Mouse (Mus musculus) kidney, embryonic 16.5 days (tissue): ENCODE measurements around the gene Arnt2. TPM values are rescaled to one million over a fixed set of nuclear protein-coding genes. Genes with fewer than 3 reads are reported as not detected.

Experiments
- ATAC-seq: fragments of 200-750 bp; cut with Nextera tagmentation; 2 replicates; pipeline ENCODE4 v1.8.0; 2017; ENCODE audit warnings: moderate TSS enrichment; ENCODE audit not compliant: low FRiP score, low TSS enrichment
- H3K27ac ChIP-seq: fragments of 300-500 bp; sonication (generic); 2 replicates; pipeline ENCODE4 v1.5.1; 2014; ENCODE audit warnings: low read length
- H3K27me3 ChIP-seq: fragments of 300-500 bp; sonication (generic); 2 replicates; pipeline ENCODE4 v1.6.1; 2014; ENCODE audit warnings: low read length, control low read depth, mixed read lengths; ENCODE audit not compliant: insufficient read depth
- H3K36me3 ChIP-seq: fragments of 300-500 bp; sonication (generic); 2 replicates; pipeline ENCODE4 v1.6.1; 2014; ENCODE audit warnings: low read length, control low read depth, mixed read lengths; ENCODE audit not compliant: insufficient read depth
- H3K4me1 ChIP-seq: fragments of 300-500 bp; sonication (generic); 2 replicates; pipeline ENCODE4 v1.6.1; 2014; ENCODE audit warnings: low read length, control low read depth, mixed read lengths; ENCODE audit not compliant: insufficient read depth
- H3K4me2 ChIP-seq: fragments of 300-500 bp; sonication (generic); replicated peaks from 2 replicates; pipeline ENCODE4 v1.6.1; 2014; ENCODE audit warnings: low read depth, low read length
- H3K4me3 ChIP-seq: fragments of 300-500 bp; sonication (generic); 2 replicates; pipeline ENCODE4 v1.5.1; 2014; ENCODE audit warnings: mild to moderate bottlenecking, low read length
- H3K9ac ChIP-seq: fragments of 300-500 bp; sonication (generic); replicated peaks from 2 replicates; pipeline ENCODE4 v1.6.1; 2014; ENCODE audit warnings: low read length
- H3K9me3 ChIP-seq: fragments of 300-500 bp; sonication (generic); 2 replicates; pipeline ENCODE4 v1.6.1; 2016; ENCODE audit warnings: low read length, control low read depth
- WGBS: fragments of 180-500 bp; shearing (Covaris S2); extraction: QIAGEN DNeasy Blood & Tissue Kit; methylation state at CpG from one replicate; pipeline ENCODE4 v1.1.7; 2014; 5-methylcytosine and 5-hydroxymethylcytosine counted together
- polyA plus RNA-seq: library from polyadenylated mRNA; unstranded; fragments of >200 nt; fragmentation: Nextera tagmentation; extraction: Ambion mirVana; gene quantifications from 2 replicates; pipeline ENCODE4 v1.2.1, GENCODE M21; 2015

Gene Arnt2
- polyA plus RNA-seq, 1 experiment from 2014 or later = 10.8 TPM

DNA sequence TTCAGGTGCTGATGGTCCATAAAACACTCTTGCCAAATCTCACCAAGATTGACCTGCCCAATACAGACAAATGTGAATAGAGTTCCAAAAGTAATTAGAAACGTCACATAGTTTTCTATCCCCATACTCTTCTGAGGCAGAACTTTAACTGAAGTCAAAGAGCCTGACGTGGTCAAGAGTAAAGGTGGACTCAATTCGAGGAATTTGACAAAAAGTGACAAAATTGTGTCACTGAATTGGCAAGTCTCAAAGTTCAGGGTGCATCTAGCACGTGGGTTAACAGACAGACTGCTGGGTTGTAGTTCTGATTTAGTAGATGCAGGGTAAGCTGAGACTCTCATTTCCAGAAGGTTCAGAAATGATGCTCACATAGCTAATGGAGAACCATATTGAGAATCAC, 73.1 kb downstream of the Arnt2 start:
- H3K4me2 ChIP-seq = no peak overlapping the region
- no peaks in the 10 kb centered on the region for H3K9me3 ChIP-seq
- WGBS = 76% methylated on average over 4 of the region's 4 CpGs
- H3K4me3 ChIP-seq = no peak overlapping the region
- no peak overlapping the region for H3K27ac ChIP-seq
- no peaks in the 10 kb centered on the region for H3K36me3 ChIP-seq
- peaks cover 20% of the 10 kb centered on the region for H3K4me1 ChIP-seq
- no peak for ATAC-seq
- H3K27me3 ChIP-seq = no peaks in the 10 kb centered on the region
- H3K9ac ChIP-seq = no peak overlapping the region

DNA sequence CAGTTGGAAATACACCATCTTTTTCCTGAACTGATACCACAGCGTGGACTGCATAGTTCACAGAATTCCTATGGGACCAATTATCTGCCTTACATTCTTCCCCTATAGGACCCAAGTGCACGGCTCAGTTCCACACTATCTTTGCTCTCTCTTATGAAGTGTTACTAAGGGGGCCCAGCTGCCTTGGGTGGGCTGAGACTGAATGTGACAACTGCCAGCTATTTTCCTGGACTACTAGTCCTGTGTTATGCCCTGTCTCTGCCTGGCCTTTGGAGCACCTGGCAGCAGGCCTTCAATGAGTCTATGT, 73.4 kb downstream of the Arnt2 start:
- no peak for ATAC-seq
- Histone ChIP-seq H3K36me3 (no peaks in the 10 kb centered on the region), H3K27ac (no peak overlapping the region), H3K4me1 (peaks cover 20% of the 10 kb centered on the region), H3K4me2 (no peak overlapping the region), H3K9me3 (no peaks in the 10 kb centered on the region), H3K9ac (no peak overlapping the region), H3K4me3 (no peak overlapping the region), H3K27me3 (no peaks in the 10 kb centered on the region)
- WGBS = 52% methylated on average over 2 of the region's 2 CpGs

DNA sequence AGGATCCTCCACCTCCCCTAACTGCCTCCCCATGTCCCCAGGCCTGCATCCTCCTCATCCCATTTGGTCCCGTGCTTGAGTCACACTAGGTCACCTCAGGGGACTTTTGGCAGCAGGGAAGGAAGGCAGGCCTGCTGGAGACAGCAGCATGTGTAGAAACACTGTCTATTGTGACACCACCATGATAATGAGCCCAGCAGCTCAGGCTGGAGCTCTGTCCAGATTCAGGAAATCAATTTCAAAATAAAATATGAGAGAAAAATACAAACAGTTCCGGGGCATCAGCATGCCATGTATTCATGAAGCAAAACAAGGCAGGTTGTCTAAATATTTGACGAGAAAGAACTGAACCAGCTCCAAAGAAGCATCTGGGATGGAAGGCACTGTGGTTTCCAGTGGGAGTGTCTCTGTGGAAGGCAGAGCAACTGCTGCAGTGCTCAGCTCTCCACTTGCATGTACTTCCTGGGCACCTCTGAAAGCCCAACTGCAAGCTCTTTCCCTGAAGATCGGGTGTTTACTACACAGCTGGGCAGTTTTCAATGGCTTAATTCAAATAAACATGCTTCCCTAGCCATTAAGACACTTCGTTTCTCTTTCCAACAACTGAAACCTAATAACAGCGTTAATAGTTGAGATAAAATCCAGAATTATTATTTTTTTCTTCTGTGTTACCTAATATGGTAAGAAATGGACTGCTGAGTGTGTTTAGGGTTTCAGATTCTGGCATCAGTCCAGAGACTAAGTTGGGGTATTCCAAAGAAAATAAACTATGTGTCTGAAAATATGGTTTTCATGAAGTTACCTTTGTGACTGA, 74.0 kb downstream of the Arnt2 start:
- WGBS = 54% methylated on average over 6 of the region's 6 CpGs
- Histone ChIP-seq H3K36me3 (no peaks in the 10 kb centered on the region), H3K4me1 (peaks cover 20% of the 10 kb centered on the region), H3K27ac (no peak overlapping the region), H3K27me3 (no peaks in the 10 kb centered on the region), H3K9me3 (no peaks in the 10 kb centered on the region), H3K4me3 (no peak overlapping the region), H3K4me2 (no peak overlapping the region), H3K9ac (no peak overlapping the region)
- no peak for ATAC-seq

DNA sequence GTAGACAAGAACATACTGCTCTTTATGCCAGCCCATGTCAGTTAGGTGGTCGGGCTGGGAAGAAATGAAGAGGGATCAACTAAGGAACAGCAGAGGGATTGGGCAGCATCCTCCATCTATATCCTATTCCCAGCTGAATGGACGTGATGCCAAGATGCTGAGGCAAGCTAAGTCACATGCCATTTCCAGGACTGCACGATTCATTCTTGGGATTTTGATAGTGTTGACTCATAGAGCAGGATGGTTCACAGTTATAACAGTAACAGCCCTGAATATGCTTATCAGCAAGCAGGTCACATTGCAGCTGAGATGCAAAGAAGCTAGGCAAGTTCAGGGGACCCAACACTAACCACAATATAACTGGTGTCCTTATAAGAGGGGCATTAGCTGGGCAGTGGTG, 76.0 kb downstream of the Arnt2 start:
- H3K27me3 ChIP-seq = no peaks in the 10 kb centered on the region
- no peak overlapping the region for H3K27ac ChIP-seq
- ATAC-seq = no peak
- no peak overlapping the region for H3K9ac ChIP-seq
- WGBS = 93% methylated on average over 3 of the region's 3 CpGs
- no peak overlapping the region for H3K4me2 ChIP-seq
- no peaks in the 10 kb centered on the region for H3K36me3 ChIP-seq
- H3K4me1 ChIP-seq = peaks cover 20% of the 10 kb centered on the region
- H3K4me3 ChIP-seq = no peak overlapping the region
- no peaks in the 10 kb centered on the region for H3K9me3 ChIP-seq

DNA sequence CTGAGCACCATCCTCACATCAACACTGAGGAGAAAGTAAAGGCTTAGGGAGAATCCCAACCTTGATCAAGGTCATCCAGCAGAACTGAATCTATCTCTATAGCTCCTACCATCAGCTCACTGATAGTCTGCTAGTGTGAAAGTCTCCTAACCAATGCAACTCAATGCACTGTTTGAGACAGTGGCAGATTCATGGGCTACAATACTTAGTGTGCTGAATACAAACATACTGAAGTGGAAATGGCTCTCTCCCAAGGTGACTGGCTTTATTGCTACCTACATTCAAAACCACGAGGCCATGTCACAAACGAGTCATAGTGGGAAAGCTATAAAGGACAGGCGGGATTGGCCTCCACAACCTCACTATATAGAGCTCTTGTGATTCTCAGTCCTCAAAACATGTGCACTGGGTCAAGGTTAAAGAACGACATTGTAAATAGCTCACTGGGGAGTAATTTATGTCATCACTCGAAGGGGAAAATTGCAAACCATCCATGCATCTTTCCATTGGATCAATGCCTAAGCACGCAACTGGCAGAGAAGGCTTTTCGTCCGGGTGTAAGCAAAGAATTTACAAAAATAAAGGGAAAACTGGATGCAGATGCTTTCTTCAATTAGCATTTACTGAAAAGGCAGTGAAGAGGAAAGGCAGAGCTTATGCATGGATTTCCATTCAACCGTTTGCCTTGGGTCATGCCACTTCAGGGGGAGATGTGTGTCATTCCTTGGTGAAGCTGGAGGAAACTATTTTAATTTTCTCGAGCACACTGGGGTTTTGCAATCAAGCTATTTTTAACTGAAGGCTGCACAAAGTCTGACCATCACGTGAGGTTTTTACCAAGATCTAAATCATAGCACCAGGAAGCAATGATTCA, 77.4 kb downstream of the Arnt2 start:
- H3K4me2 ChIP-seq = no peak overlapping the region
- peaks cover 20% of the 10 kb centered on the region for H3K4me1 ChIP-seq
- ATAC-seq = peak; percentile 52; the same call in 1 of the 2 replicates

DNA sequence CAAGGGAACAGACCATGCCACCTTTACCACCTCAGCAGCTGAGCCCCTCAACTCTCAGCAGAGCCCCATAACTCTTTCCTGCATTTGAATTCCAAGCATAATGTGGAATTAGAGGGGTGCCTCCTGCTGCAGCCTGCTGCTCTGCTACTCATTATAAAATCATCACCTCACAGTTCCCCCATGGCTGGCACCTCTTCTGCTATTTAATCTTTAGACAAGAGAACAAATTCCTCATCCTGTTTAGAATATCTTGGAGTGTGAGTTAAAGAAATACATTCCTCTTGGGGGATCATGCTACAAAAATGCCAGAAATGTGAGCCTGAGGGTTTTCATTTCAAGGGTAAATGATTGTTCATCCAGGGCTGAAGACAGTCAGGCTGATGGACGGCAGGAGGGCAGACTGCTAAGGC, 80.8 kb downstream of the Arnt2 start:
- no peak for ATAC-seq
- 31% methylated on average over 1 of the region's 1 CpGs for WGBS
- no peaks in the 10 kb centered on the region for H3K36me3 ChIP-seq
- H3K4me1 ChIP-seq = peaks cover 11% of the 10 kb centered on the region
- H3K4me2 ChIP-seq = no peak overlapping the region
- H3K9me3 ChIP-seq = no peaks in the 10 kb centered on the region
- no peaks in the 10 kb centered on the region for H3K27me3 ChIP-seq
- no peak overlapping the region for H3K4me3 ChIP-seq
- no peak overlapping the region for H3K27ac ChIP-seq
- no peak overlapping the region for H3K9ac ChIP-seq

More for the DNA sequence above, 77.4 kb downstream of the Arnt2 start:
- no peaks in the 10 kb centered on the region for H3K27me3 ChIP-seq
- H3K9ac ChIP-seq = no peak overlapping the region
- 34% methylated on average over 11 of the region's 11 CpGs for WGBS
- no peaks in the 10 kb centered on the region for H3K36me3 ChIP-seq
- H3K4me3 ChIP-seq = no peak overlapping the region
- peak overlapping the region; percentile 19; the same call in 1 of the 2 replicates for H3K27ac ChIP-seq
- no peaks in the 10 kb centered on the region for H3K9me3 ChIP-seq

DNA sequence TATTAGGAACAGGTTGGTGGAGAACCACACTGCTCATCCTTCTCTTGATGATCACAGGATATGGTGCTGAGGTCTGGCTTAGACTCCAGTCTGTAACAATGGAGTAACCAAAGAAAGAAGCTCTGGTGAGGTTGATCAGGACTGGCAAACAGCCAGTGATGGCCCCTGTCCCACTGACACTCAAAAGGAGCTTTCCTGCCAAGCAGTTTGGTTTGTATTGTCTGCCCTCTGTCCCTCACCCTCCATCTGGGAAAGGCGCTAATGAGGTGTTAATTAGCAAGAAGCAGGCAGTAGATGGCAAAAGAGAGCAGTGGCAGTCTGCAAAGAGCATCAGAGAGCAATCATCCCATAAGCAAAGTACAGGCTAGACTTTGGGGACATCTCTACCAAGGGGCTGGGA, 81.2 kb downstream of the Arnt2 start:
- Histone ChIP-seq H3K9me3 (no peaks in the 10 kb centered on the region), H3K4me2 (no peak overlapping the region), H3K4me3 (no peak overlapping the region), H3K9ac (no peak overlapping the region), H3K4me1 (peaks cover 11% of the 10 kb centered on the region), H3K27ac (no peak overlapping the region), H3K27me3 (no peaks in the 10 kb centered on the region), H3K36me3 (no peaks in the 10 kb centered on the region)
- 48% methylated on average over 1 of the region's 1 CpGs for WGBS
- no peak for ATAC-seq

DNA sequence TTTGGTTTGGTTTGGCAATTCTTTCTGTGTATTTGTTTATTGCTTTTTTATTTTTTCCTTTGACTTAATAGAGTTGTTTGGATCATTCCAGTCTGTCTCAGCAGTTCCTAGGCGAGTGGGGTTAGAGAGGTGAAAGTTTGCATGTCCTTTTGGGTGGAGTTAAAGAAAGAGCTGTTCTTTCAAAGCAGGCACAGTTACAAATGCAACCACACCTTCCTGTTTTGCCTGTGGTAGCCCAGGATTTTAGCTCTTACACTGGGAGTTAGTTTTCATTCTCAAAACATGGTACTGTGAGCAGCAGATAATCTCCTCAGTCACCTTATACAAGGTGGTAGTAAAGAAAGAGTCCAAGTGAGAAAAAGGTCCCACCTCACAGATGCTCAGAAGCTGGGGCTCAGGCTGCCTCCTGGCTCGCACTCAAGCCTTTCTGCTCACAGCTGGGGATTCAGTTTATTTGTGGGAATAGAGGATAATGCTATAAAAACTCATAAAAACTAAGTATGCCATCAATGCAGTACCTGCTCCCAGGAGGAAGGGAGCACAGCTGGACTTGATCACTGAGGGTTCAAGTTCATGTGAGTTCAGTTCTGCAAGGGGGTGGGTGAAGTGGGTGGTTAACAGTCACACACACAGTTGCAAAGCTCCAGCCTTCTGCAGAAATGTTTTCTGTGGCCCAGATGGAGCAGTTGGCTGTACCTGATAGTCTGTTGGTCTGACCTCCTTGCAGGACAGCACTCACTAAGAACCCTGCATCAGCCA, 84.2 kb downstream of the Arnt2 start:
- H3K4me2 ChIP-seq = no peak overlapping the region
- ATAC-seq = no peak
- WGBS = 76% methylated on average over 2 of the region's 2 CpGs

DNA sequence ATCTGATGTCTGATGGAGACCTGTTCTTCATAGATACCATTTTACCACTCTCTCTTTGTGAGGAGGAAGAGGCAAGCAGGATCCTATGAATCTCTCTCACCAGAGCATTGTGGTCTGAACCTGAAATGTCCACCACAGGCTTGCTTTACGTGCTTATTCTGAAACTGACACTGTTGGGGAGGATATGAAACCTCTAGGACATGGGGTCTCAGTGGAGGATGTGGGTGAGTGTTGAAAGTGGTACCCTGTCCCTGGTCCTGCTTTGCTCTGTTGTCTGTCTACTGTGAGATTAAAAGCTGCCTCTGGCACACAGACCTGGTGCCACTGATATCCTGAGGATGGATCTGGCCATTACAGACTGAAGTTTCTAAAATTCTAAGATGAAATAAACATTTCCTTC, 88.4 kb downstream of the Arnt2 start:
- H3K27ac ChIP-seq = no peak overlapping the region
- no peak overlapping the region for H3K9ac ChIP-seq
- no peak overlapping the region for H3K4me3 ChIP-seq
- 0 out of 2 replicates have a peak, but pooled peaks cover 3% of the 10 kb centered on the region for H3K36me3 ChIP-seq
- H3K9me3 ChIP-seq = no peaks in the 10 kb centered on the region
- H3K4me2 ChIP-seq = no peak overlapping the region
- WGBS = 50% methylated on average over 1 of the region's 1 CpGs
- no peaks in the 10 kb centered on the region for H3K4me1 ChIP-seq
- no peaks in the 10 kb centered on the region for H3K27me3 ChIP-seq
- no peak for ATAC-seq

More for the DNA sequence above, 84.2 kb downstream of the Arnt2 start:
- Histone ChIP-seq H3K4me3 (no peak overlapping the region), H3K36me3 (no peaks in the 10 kb centered on the region), H3K4me1 (no peaks in the 10 kb centered on the region; the same call in 1 of the 2 replicates), H3K27me3 (no peaks in the 10 kb centered on the region), H3K9me3 (no peaks in the 10 kb centered on the region), H3K9ac (no peak overlapping the region), H3K27ac (no peak overlapping the region)
